Mouse (Mus musculus): ENCODE data around the gene Ttc39d.

DNA sequence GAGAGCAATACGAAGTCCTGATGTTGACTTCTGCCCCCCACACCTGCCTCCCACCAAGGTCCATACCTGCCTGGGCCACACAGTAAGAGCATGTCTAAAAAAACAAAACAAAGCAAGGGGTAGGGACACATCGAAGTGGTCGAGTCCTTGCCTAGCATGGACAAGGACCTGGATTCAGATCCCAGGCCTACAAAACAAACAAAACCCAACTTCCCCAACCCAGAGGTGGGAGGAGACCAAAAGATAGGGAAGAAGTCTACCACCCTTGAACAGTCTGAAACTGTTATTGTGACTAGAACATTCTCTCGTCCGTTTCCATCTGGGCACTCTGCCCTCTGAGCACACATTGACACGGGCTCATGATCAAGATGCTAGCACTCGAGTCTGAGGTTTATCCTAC is 27.1 kb downstream of the Ttc39d start:
- no peak for TF ChIP-seq POLR2A (IDR thresholded peaks at IDR 0.05; ENCODE audit: borderline replicate concordance, insufficient read depth, low read length)
- no peak for TF ChIP-seq CTCF (IDR thresholded peaks at IDR 0.05; ENCODE audit: borderline replicate concordance, insufficient read depth, low read depth, low read length)

Data from cerebellum, adult 2 months (tissue).